Mouse (Mus musculus): ENCODE results near the gene Ly75. TPM values are rescaled to one million over a fixed set of nuclear protein-coding genes. Genes with fewer than 3 reads are reported as not detected.

Gene Ly75
- polyA plus RNA-seq, 1 experiment from 2014 or later = 0.17 TPM

- Histone ChIP-seq H3K27ac (no peak overlapping the region), H3K79me2 (ENCODE audit: inconsistent target) (no peaks in the 10 kb centered on the region), H3K36me3 (ENCODE audit: inconsistent target) (no peaks in the 10 kb centered on the region), H3K4me3 (ENCODE audit: inconsistent target) (no peak overlapping the region)
- WGBS (ENCODE audit: missing documents) = 100% methylated on average over 1 of the region's 1 CpGs
Measured at GRCm38 (mm10) chr2:60267567-60267966, 115.5 kb downstream of the Ly75 start.

- no peaks in the 10 kb centered on the region for H3K79me2 ChIP-seq (ENCODE audit: inconsistent target)
- WGBS (ENCODE audit: missing documents) = 94% methylated on average over 5 of the region's 5 CpGs
- H3K27ac ChIP-seq = no peak overlapping the region
- H3K4me3 ChIP-seq (ENCODE audit: inconsistent target) = no peak overlapping the region
- H3K36me3 ChIP-seq (ENCODE audit: inconsistent target) = no peaks in the 10 kb centered on the region; the same call in 1 of the 2 replicates
Measured at GRCm38 (mm10) chr2:60260621-60261350, 122.3 kb downstream of the Ly75 start.

DNA sequence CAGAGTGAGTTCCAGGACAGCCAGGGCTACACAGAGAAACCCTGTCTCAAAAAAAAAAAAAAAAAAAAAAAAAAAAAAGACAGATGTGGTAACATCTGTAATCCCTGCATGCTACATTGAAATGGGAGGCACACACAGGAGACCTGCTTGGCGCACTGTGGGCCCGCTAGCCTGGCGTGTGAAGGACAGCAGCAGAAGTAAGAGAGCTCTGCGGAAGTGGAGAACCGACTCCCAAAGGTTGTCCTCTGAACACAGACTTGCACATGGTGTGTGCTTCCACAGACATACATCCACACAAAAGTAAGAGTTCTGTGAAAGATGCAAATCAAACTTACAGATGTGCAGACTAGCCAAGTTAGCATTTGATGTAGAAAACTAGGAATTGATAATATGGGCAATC, 123.9 kb downstream of the Ly75 start:
- H3K27ac ChIP-seq = no peak overlapping the region
- WGBS (ENCODE audit: missing documents) = 92% methylated on average over 5 of the region's 5 CpGs
- H3K36me3 ChIP-seq (ENCODE audit: inconsistent target) = peaks cover 3% of the 10 kb centered on the region; the same call in 1 of the 2 replicates
- no peaks in the 10 kb centered on the region for H3K79me2 ChIP-seq (ENCODE audit: inconsistent target)
- H3K4me3 ChIP-seq (ENCODE audit: inconsistent target) = no peak overlapping the region

- H3K79me2 ChIP-seq (ENCODE audit: inconsistent target) = no peaks in the 10 kb centered on the region
- 71% methylated on average over 1 of the region's 2 CpGs for WGBS (ENCODE audit: missing documents)
- no peak overlapping the region for H3K4me3 ChIP-seq (ENCODE audit: inconsistent target)
- H3K36me3 ChIP-seq (ENCODE audit: inconsistent target) = peaks cover 10% of the 10 kb centered on the region; the same call in 1 of the 2 replicates
- no peak overlapping the region for H3K27ac ChIP-seq
Measured at GRCm38 (mm10) chr2:60256751-60257150, 126.4 kb downstream of the Ly75 start.

DNA sequence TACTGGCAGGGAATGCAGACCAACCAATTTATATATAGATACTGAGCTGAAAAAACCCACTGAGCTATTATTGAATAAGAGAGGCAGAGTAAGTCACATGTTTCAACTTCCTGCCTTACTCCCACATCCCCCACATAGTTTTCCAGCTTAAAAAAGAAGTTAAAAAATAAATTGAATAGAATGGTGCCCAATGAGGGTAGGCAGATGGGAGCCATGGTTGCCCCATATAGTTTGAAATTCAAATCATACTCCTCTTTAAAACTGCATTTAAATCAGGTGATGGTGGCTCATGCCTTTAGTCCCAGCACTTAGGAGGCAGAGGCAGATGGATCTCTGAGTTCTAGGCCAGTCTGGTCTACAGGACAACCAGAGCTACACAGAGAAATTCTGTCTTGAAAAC, 129.6 kb downstream of the Ly75 start:
- Histone ChIP-seq H3K27ac (no peak overlapping the region), H3K4me3 (ENCODE audit: inconsistent target) (no peak overlapping the region), H3K79me2 (ENCODE audit: inconsistent target) (no peaks in the 10 kb centered on the region), H3K36me3 (ENCODE audit: inconsistent target) (peaks cover 24% of the 10 kb centered on the region; the same call in 1 of the 2 replicates)

- WGBS (ENCODE audit: missing documents) = 95% methylated on average over 4 of the region's 4 CpGs
- peaks cover 24% of the 10 kb centered on the region; the same call in 1 of the 2 replicates for H3K36me3 ChIP-seq (ENCODE audit: inconsistent target)
- H3K27ac ChIP-seq = no peak overlapping the region
- no peaks in the 10 kb centered on the region for H3K79me2 ChIP-seq (ENCODE audit: inconsistent target)
- H3K4me3 ChIP-seq (ENCODE audit: inconsistent target) = no peak overlapping the region
Measured at GRCm38 (mm10) chr2:60252782-60253181, 130.3 kb downstream of the Ly75 start.

Other genes starting within 250 kb of the Ly75 start
- gene Baz2b, start 173.5 kb downstream of the Ly75 start, polyA plus RNA-seq (2018) = 22.8 to 37.7 TPM (median 32.3 TPM) in 3 replicates
- gene March7, start 173.4 kb downstream of the Ly75 start, polyA plus RNA-seq (2018) = 36.4 to 41.1 TPM (median 40.1 TPM) in 3 replicates
- 30.9 to 53.0 TPM (median 35.0 TPM) in 3 replicates for gene Cd302, start 98.8 kb downstream of the Ly75 start, polyA plus RNA-seq (2018)
- 0.23 to 0.50 TPM (median 0.48 TPM) in 3 replicates for gene Pla2r1, start 170.0 kb upstream of the Ly75 start, polyA plus RNA-seq (2018)

Data from macrophage (primary cell).